Mouse (Mus musculus) erythroblast, embryonic 14.5 days (primary cell): Measurements from ENCODE around the gene Elavl2.

Experiments used
- GATA1 ChIP-seq: IDR thresholded peaks from 2 replicates; pipeline ENCODE4 v1.6.1; 2012; ENCODE audit warnings: low read length, inconsistent platforms, mixed read lengths
- TAL1 ChIP-seq: IDR thresholded peaks from 3 replicates; pipeline ENCODE4 v1.6.1; 2012; ENCODE audit warnings: low read length, inconsistent platforms, mixed read lengths

DNA sequence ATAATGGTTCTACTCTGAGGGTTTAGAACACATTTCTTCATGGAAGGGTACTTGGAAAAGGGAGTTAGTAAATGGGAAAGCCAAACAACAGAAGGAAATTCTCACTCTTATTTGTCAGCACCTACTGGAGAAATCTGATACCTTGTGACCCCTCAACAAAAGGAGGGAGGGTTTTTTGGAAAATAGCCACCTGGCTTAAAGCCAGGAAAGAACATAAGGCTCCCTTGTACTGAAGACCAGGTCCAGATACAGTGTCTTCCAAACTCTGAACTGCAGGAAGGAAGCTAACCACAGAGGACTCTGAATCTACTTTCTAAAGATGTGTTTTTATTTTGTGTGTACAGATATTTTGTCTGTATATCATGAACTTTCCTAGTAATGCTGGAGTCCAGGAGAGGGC, 102.9 kb downstream of the Elavl2 start:
- TF ChIP-seq TAL1: no peak
- no peak for TF ChIP-seq GATA1
